Mouse (Mus musculus): ENCODE results near the gene Pip5k1b.

GRCm38 (mm10) chr19:24326969-24327368 lies 228.7 kb downstream of the Pip5k1b start:
- no peak for TF ChIP-seq CTCF (conservative IDR thresholded peaks at IDR 0.05; ENCODE audit: low read length)
- TF ChIP-seq NANOG (IDR thresholded peaks at IDR 0.05; ENCODE audit: borderline replicate concordance, low read length), result no peak

Data from E14TG2a.4 (cell line).